Mouse (Mus musculus): ENCODE results near the gene Fam162b. TPM values are rescaled to one million over a fixed set of nuclear protein-coding genes. Genes with fewer than 3 reads are reported as not detected.

The Fam162b gene
- polyA plus RNA-seq, 1 experiment = not detected

- WGBS = 83% methylated on average over 4 of the region's 4 CpGs
- Histone ChIP-seq H3K4me1 (ENCODE audit: control insufficient read depth, insufficient read depth, low read length) (no peaks in the 10 kb centered on the region), H3K4me3 (ENCODE audit: insufficient read depth, low read depth, low read length) (no peak overlapping the region), H3K27ac (ENCODE audit: insufficient read depth, low read depth, low read length) (no peak overlapping the region)
- TF ChIP-seq CTCF (IDR thresholded peaks at IDR 0.05; ENCODE audit: insufficient read depth, low read depth, low read length) = no peak
- no peak for TF ChIP-seq POLR2A (IDR thresholded peaks at IDR 0.05; ENCODE audit: insufficient read depth, low read depth, low read length)
Observed at GRCm38 (mm10) chr10:51609741-51610425, 19.6 kb upstream of the Fam162b start.

GRCm38 (mm10) chr10:51596928-51597635 is 6.8 kb upstream of the Fam162b start:
- no peaks in the 10 kb centered on the region for H3K4me1 ChIP-seq (ENCODE audit: control insufficient read depth, insufficient read depth, low read length)
- H3K4me3 ChIP-seq (ENCODE audit: insufficient read depth, low read depth, low read length) = no peak overlapping the region
- TF ChIP-seq POLR2A (IDR thresholded peaks at IDR 0.05; ENCODE audit: insufficient read depth, low read depth, low read length) = no peak
- 87% methylated on average over 9 of the region's 9 CpGs for WGBS
- H3K27ac ChIP-seq (ENCODE audit: insufficient read depth, low read depth, low read length) = no peak overlapping the region

- H3K4me3 ChIP-seq (ENCODE audit: insufficient read depth, low read depth, low read length) = no peak overlapping the region
- H3K4me1 ChIP-seq (ENCODE audit: control insufficient read depth, insufficient read depth, low read length) = peaks cover 2% of the 10 kb centered on the region
- no peak overlapping the region for H3K27ac ChIP-seq (ENCODE audit: insufficient read depth, low read depth, low read length)
- 40% methylated on average over 10 of the region's 10 CpGs for WGBS
- no peak for TF ChIP-seq POLR2A (IDR thresholded peaks at IDR 0.05; ENCODE audit: insufficient read depth, low read depth, low read length)
- no peak for TF ChIP-seq CTCF (IDR thresholded peaks at IDR 0.05; ENCODE audit: insufficient read depth, low read depth, low read length)
Observed at GRCm38 (mm10) chr10:51595001-51595931, 4.9 kb upstream of the Fam162b start.

- WGBS = 87% methylated on average over 2 of the region's 2 CpGs
- H3K4me3 ChIP-seq (ENCODE audit: insufficient read depth, low read depth, low read length) = no peak overlapping the region
- H3K4me1 ChIP-seq (ENCODE audit: control insufficient read depth, insufficient read depth, low read length) = peaks cover 7% of the 10 kb centered on the region
- no peak overlapping the region for H3K27ac ChIP-seq (ENCODE audit: insufficient read depth, low read depth, low read length)
- TF ChIP-seq POLR2A (IDR thresholded peaks at IDR 0.05; ENCODE audit: insufficient read depth, low read depth, low read length) (no peak), CTCF (IDR thresholded peaks at IDR 0.05; ENCODE audit: insufficient read depth, low read depth, low read length) (no peak)
Observed at GRCm38 (mm10) chr10:51591574-51591973, 1.3 kb upstream of the Fam162b start.

- Histone ChIP-seq H3K4me1 (ENCODE audit: control insufficient read depth, insufficient read depth, low read length) (0 out of 2 replicates have a peak, but pooled peaks cover 2% of the 10 kb centered on the region), H3K4me3 (ENCODE audit: insufficient read depth, low read depth, low read length) (no peak overlapping the region), H3K27ac (ENCODE audit: insufficient read depth, low read depth, low read length) (no peak overlapping the region)
- TF ChIP-seq CTCF (IDR thresholded peaks at IDR 0.05; ENCODE audit: insufficient read depth, low read depth, low read length) (no peak), POLR2A (IDR thresholded peaks at IDR 0.05; ENCODE audit: insufficient read depth, low read depth, low read length) (no peak)
Observed at GRCm38 (mm10) chr10:51584919-51585318, 5.4 kb downstream of the Fam162b start.

- TF ChIP-seq POLR2A (IDR thresholded peaks at IDR 0.05; ENCODE audit: insufficient read depth, low read depth, low read length) = no peak
- WGBS = 22% methylated on average over 1 of the region's 1 CpGs
- Histone ChIP-seq H3K27ac (ENCODE audit: insufficient read depth, low read depth, low read length) (no peak overlapping the region), H3K4me1 (ENCODE audit: control insufficient read depth, insufficient read depth, low read length) (no peaks in the 10 kb centered on the region), H3K4me3 (ENCODE audit: insufficient read depth, low read depth, low read length) (no peak overlapping the region)
Observed at GRCm38 (mm10) chr10:51584378-51584777, 5.9 kb downstream of the Fam162b start.

GRCm38 (mm10) chr10:51571225-51571996 is 18.9 kb downstream of the Fam162b start:
- TF ChIP-seq POLR2A (IDR thresholded peaks at IDR 0.05; ENCODE audit: insufficient read depth, low read depth, low read length) (no peak), CTCF (IDR thresholded peaks at IDR 0.05; ENCODE audit: insufficient read depth, low read depth, low read length) (no peak)
- Histone ChIP-seq H3K4me1 (ENCODE audit: control insufficient read depth, insufficient read depth, low read length) (no peaks in the 10 kb centered on the region), H3K27ac (ENCODE audit: insufficient read depth, low read depth, low read length) (no peak overlapping the region), H3K4me3 (ENCODE audit: insufficient read depth, low read depth, low read length) (no peak overlapping the region)
- 85% methylated on average over 9 of the region's 9 CpGs for WGBS

- TF ChIP-seq POLR2A (IDR thresholded peaks at IDR 0.05; ENCODE audit: insufficient read depth, low read depth, low read length) = no peak
- no peak for TF ChIP-seq CTCF (IDR thresholded peaks at IDR 0.05; ENCODE audit: insufficient read depth, low read depth, low read length)
- WGBS = 53% methylated on average over 1 of the region's 1 CpGs
- H3K4me1 ChIP-seq (ENCODE audit: control insufficient read depth, insufficient read depth, low read length) = no peaks in the 10 kb centered on the region
- no peak overlapping the region for H3K27ac ChIP-seq (ENCODE audit: insufficient read depth, low read depth, low read length)
- no peak overlapping the region for H3K4me3 ChIP-seq (ENCODE audit: insufficient read depth, low read depth, low read length)
Observed at GRCm38 (mm10) chr10:51556005-51556404, 34.3 kb downstream of the Fam162b start.
